Mouse (Mus musculus): ENCODE data around the gene Ap1ar. TPM values are rescaled to one million over a fixed set of nuclear protein-coding genes. Genes with fewer than 3 reads are reported as not detected.

Ap1ar gene
- total RNA-seq, 2 experiments from 2014 or later: 85.0 to 87.2 TPM

DNA sequence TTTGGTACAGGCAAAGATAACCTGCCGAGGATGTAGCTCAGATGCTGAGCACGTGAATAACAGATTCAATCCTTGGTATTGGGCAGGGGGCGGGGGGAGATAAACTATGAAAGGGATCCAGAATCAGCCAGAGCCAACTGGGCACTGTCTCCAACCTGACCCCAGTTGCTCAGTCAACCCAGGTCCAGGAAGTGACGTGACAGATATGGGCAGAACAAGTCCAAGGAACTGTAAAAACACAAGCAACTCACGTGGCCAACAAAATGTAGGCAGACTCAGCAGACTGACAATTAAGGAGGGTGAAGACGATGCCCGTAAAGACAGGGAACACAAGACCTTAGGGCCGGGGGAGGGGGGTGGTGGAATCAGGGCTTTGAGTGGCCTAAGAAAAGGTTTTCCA, 74.9 kb downstream of the Ap1ar start:
- no peak for DNase-seq

DNA sequence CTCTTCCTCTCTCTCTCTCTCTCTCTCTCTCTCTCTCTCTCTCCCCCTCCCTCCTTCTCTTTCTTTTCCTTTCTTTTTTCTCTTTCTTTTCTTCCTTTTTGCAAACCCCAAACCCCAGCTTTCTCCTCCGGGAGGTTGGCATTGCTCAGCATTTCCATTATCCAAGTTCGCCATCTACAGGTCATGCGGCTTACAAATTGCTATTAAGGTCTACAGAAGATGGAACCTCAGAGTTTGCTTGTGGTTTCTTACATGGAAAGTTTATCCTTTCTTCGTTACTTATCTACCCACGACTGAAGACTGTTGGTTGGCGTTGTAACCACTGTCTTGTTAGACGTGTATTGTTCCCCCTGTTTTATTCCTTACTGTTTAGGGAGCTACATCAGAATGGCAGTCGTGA, 78.1 kb downstream of the Ap1ar start:
- intact Hi-C loops (cut with DNase I): loop anchor here (5.0 kb wide), 2 partner anchors 127 to 187 kb away; partner anchors contain the start of gene Neurog2
- peak; percentile 45 for DNase-seq

More for the DNA sequence above, 74.9 kb downstream of the Ap1ar start:
- intact Hi-C loops (cut with DNase I): no loop called here

DNA sequence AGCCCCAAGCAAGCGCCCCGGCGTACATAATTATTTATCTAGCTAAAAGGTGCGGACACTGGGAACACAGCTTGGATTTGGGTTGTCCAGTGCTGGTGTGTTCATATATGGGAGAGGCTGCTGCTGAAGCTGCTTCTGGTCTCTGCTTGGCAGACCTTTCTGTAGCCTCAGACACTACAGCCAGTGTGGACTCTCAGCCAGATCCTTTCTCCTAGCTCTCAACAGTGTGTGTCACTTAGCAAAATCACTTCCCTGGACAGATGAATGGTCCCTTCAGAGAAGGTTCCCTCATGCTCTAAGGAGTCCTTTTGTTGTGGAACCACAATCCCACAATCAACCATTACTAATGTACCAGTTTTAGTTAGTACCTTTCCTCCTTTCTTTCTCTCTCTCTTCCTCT, 78.5 kb downstream of the Ap1ar start:
- intact Hi-C loops (cut with DNase I): loop anchor here (5.0 kb wide), 2 partner anchors 127 to 187 kb away; partner anchors contain the start of gene Neurog2
- no peak for DNase-seq

DNA sequence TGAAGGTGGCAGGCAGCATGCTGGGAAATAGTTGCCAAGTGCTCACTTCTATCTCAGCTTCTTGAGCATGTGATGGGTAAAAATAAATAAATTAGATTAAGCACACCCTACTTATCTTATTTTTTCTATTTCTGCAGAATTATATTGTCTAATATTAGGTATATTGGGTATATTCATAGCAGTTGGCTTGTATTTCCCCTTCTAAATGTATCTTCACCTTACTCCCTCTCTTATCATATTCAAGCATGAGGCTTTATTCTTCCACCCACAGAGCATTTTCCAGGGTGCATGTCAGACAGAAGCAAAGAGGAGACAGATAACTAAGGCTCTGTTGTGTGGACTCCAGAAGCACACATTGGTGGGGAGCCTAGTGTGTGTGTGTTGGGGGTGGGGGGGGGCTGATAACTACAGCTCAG, 79.4 kb downstream of the Ap1ar start:
- intact Hi-C loops (cut with DNase I): loop anchor here (5.0 kb wide), 2 partner anchors 126 to 186 kb away; partner anchors contain the start of gene Neurog2

More for the DNA sequence above, 79.4 kb downstream of the Ap1ar start:
- no peak for DNase-seq

Other genes starting within 250 kb of the Ap1ar start
- under 1 TPM; 0.38 to 0.40 TPM for gene Neurog2, start 204.4 kb downstream of the Ap1ar start, total RNA-seq (2021)
- 1 to 10 TPM; 2.0 to 4.0 TPM for gene Alpk1, start 57.0 kb downstream of the Ap1ar start, total RNA-seq (2021)
- 1 to 10 TPM; 1.6 to 2.1 TPM for gene Tifa, start 47.7 kb downstream of the Ap1ar start, total RNA-seq (2021)
- gene Fam241a, start 58.8 kb upstream of the Ap1ar start, total RNA-seq (2021): 10 to 100 TPM; 11.0 to 13.2 TPM